Mouse (Mus musculus) bone marrow, adult 2 months (tissue): Measurements from ENCODE around the gene 9130230L23Rik. TPM values are rescaled to one million over a fixed set of nuclear protein-coding genes. Genes with fewer than 3 reads are reported as not detected.

Experiments used
- H3K27ac ChIP-seq: fragments of 200-500 bp; 2 replicates; pipeline ENCODE4 v1.5.1; 2012; ENCODE audit warnings: low read depth, mild to moderate bottlenecking, control low read depth, inconsistent platforms, low read length; ENCODE audit not compliant: control insufficient read depth, poor library complexity, insufficient read depth
- H3K4me1 ChIP-seq: fragments of 200-500 bp; 2 replicates; pipeline ENCODE4 v1.6.1; 2011; ENCODE audit warnings: low read length; ENCODE audit not compliant: control insufficient read depth, insufficient read depth
- H3K4me3 ChIP-seq: fragments of 200-500 bp; replicated peaks from 2 replicates; pipeline ENCODE3; 2011; ENCODE audit warnings: mild to moderate bottlenecking, low read depth, low read length, control low read depth; ENCODE audit not compliant: control insufficient read depth
- CTCF ChIP-seq: fragments of 200-500 bp; IDR thresholded peaks from 2 replicates; pipeline ENCODE4 v1.5.1; 2011; ENCODE audit warnings: low read length, control low read depth; ENCODE audit not compliant: control insufficient read depth, insufficient read depth
- POLR2A ChIP-seq: fragments of 200-500 bp; IDR thresholded peaks from 2 replicates; pipeline ENCODE4 v1.6.1; 2011; ENCODE audit warnings: low read depth, mild to moderate bottlenecking, control low read depth, low read length, borderline replicate concordance; ENCODE audit not compliant: control insufficient read depth
- WGBS: fragments of 180-500 bp; shearing (Covaris S2); methylation state at CpG from one replicate; pipeline ENCODE4 v1.1.7; 2018; 5-methylcytosine and 5-hydroxymethylcytosine counted together
- polyA plus RNA-seq: library from polyadenylated mRNA; stranded (reverse); fragments of >200 nt; gene quantifications from 2 replicates; pipeline ENCODE4 v1.2.4, GENCODE M21; 2011; ENCODE audit warnings: low replicate concordance; ENCODE audit not compliant: missing spikeins, insufficient read depth, insufficient read length

Gene 9130230L23Rik
- polyA plus RNA-seq = 1.8 TPM in 1 of 2 replicates, not detected in the other

DNA sequence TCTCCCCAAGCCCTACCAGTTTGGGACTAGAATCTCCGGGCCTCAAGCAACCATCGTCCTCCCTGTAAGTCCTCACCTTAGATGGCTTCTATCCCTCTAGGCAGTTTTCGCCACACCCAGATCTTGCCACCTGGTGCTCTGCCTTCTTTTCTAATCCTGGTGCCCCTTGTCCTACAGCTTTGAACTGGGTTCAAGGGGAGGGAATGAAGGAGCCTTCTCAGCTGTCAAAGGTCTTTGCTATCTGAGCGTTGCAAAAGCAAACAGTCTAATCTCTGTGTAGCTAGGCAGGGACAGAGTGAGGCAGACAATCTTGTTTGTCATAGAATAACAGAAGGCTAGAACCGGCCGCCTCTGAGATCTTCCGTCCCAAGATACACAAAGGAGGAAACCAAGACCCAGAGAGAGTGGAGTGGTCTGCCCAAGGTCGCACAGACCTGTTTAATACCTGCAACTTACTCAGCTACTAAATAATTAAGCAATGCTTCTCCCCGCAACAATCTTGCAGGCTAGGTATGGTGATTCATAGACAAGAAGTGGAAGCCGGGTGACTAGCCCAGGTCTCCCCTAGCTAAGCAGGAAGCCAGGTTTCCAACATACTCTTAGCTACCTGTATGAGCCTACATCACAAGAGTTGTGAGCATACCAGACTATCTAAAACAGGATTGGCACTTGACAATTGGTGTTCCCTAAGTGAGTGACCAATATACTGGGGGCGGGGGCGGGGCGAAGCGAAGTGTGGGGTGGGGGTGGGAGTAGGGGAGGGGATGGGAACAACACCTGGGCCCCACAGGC is at the start of gene 9130230L23Rik:
Gene 9130230L23Rik (minus strand): TSS at position 152 of the 792 bp plus-strand sequence.
- Histone ChIP-seq H3K4me1 (no peaks in the 10 kb centered on the region), H3K4me3 (no peak within 1 kb of the TSS), H3K27ac (no peak within 1 kb of the TSS)
- TF ChIP-seq CTCF = no peak
- TF ChIP-seq POLR2A = no peak
- whole genome bisulfite sequencing = 70% methylated on average over 14 of the region's 14 CpGs

GRCm38 (mm10) chr5:66052777-66053548 is 48.9 kb upstream of the 9130230L23Rik start:
- no peaks in the 10 kb centered on the region; the same call in 1 of the 2 replicates for H3K4me1 ChIP-seq
- H3K27ac ChIP-seq = no peak overlapping the region
- H3K4me3 ChIP-seq = no peak overlapping the region

DNA sequence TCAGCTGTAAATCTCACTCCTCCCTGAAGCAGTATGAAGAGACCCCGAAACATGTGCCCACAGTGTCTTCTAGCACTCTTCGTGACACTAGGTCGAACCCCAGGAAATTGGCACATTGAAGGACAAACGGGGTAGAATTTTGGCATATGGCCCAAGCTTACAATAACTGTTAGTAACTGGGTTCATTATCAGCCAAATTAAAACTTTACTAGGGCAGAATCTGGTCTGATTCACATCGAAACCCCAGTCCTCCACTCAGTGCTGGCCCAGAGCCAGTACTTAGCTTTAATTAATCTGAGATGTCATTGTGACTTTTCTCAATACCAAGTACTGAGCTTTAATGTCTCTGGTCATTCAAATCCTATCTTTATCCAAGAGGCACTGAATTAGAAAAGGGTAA is 46.8 kb upstream of the 9130230L23Rik start:
- TF ChIP-seq CTCF = no peak
- TF ChIP-seq POLR2A = no peak
- H3K4me1 ChIP-seq = no peaks in the 10 kb centered on the region; the same call in 1 of the 2 replicates
- no peak overlapping the region for H3K27ac ChIP-seq
- WGBS = 68% methylated on average over 5 of the region's 5 CpGs
- no peak overlapping the region for H3K4me3 ChIP-seq

More at GRCm38 (mm10) chr5:66052777-66053548, 48.9 kb upstream of the 9130230L23Rik start:
- WGBS = 89% methylated on average over 20 of the region's 20 CpGs
- TF ChIP-seq CTCF (no peak), POLR2A (no peak)

DNA sequence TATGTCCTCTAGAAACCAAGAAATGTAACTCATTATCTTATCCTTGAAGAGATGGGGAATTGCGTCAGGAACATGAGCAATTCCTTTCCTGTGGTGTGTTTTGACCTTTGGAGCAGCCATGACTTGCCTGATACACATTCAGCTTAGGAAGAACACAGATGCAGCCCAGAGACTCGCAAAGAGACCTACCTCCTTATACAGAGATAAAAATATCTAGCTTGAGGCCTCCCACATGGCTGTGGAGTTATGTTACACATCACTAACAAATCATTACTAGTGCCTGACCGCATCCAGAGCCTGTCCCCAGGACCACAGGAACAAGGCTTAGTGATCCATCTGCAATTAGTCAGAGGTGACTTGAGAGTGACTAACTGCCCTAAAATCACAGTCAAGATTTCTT is 42.3 kb upstream of the 9130230L23Rik start:
- TF ChIP-seq CTCF = no peak
- TF ChIP-seq POLR2A = no peak
- Histone ChIP-seq H3K4me1 (no peaks in the 10 kb centered on the region; the same call in 1 of the 2 replicates), H3K27ac (no peak overlapping the region), H3K4me3 (no peak overlapping the region)
- 87% methylated on average over 3 of the region's 3 CpGs for WGBS

DNA sequence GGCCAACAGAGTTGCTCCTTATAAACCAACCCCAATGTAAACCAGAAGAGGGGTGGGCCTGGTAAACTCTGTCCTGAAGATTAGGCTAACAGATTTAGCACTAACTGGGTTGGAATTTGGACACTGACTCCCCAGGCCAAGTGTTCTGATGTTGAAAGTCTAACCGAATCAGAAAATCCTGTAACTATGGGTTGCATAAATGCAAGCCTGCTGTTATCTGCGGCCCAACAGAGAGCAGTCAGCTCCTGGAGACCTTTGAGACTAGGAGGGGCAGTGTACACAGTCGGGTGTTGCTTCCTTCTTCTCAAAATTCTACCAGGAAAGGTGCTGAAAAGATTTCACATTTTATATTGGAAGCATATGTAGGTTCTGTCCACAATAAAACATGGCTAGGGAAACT is 39.8 kb upstream of the 9130230L23Rik start:
- 50% methylated on average over 3 of the region's 3 CpGs for WGBS
- no peaks in the 10 kb centered on the region; the same call in 1 of the 2 replicates for H3K4me1 ChIP-seq
- no peak overlapping the region for H3K27ac ChIP-seq
- H3K4me3 ChIP-seq = no peak overlapping the region
- TF ChIP-seq POLR2A = no peak

DNA sequence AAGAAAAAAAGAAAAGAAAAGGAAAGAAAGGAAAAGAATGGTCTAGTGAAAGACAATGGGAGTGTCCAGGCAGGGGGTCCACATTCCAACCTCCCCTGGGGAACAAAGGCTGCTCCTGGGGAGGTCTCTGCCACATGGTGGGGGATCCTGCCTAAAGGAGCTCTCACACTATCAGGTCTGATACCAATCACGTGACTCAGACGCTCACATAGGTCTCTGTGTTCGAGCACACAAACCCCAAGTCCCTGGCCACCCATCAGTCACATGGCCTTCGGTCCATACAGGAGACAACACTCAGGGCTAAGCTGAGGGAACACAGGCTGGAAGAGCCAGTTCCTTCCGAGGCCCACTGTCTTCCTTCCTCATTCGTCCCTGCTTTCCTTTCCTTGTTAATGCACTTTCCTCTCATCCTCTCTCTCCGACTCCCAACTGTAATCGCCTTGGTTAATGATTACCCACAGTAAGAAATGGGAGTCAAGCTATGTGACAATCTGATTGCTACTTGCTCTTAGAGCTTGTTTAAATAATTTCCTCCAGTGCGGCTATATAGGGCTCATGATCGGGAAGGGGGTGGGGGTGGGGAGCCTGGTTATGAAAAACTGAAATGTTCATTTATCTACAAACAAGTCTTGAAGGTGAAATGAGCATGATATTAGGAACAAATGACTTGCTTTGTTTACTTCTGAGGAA is 38.7 kb upstream of the 9130230L23Rik start:
- TF ChIP-seq CTCF = no peak
- no peak for TF ChIP-seq POLR2A
- H3K4me3 ChIP-seq = no peak overlapping the region
- WGBS = 72% methylated on average over 10 of the region's 10 CpGs
- no peaks in the 10 kb centered on the region; the same call in 1 of the 2 replicates for H3K4me1 ChIP-seq
- H3K27ac ChIP-seq = no peak overlapping the region

DNA sequence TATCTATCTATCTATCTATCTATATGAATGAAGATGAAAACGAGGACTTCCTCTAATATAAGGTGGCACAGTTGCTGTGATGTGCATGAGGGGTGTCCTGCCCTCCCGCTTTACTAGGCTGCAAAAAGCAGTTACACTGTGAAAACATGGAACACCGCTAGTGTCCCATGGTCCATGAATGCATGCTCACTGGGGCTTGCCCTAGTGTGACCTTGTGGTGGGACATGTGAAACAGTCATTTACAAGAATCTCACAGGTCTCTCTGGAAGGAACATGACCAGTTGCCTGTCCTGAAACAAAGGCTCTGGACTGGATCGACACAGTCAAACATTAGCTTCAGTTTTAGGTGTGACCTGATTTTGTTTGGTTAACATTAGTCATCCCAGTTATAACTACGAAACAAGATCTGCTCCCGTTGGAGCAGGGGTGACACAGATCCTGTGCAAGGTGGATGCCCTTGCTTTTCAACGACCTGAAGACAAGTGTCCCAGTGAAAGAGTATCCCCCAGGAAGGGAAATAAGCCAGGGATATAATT is 36.7 kb upstream of the 9130230L23Rik start:
- no peak overlapping the region for H3K27ac ChIP-seq
- H3K4me1 ChIP-seq = no peaks in the 10 kb centered on the region; the same call in 1 of the 2 replicates
- no peak overlapping the region for H3K4me3 ChIP-seq
- WGBS = 84% methylated on average over 7 of the region's 7 CpGs
- TF ChIP-seq CTCF = no peak
- no peak for TF ChIP-seq POLR2A

- H3K4me1 ChIP-seq = no peaks in the 10 kb centered on the region; the same call in 1 of the 2 replicates
- TF ChIP-seq CTCF = no peak
- no peak for TF ChIP-seq POLR2A
- no peak overlapping the region for H3K4me3 ChIP-seq
- 83% methylated on average over 2 of the region's 2 CpGs for WGBS
- no peak overlapping the region for H3K27ac ChIP-seq
Measured at GRCm38 (mm10) chr5:66039813-66040212, 35.7 kb upstream of the 9130230L23Rik start.
